Mouse (Mus musculus) neural tube, embryonic 11.5 days (tissue): Measurements from ENCODE around the gene Wbp4. TPM values are rescaled to one million over a fixed set of nuclear protein-coding genes. Genes with fewer than 3 reads are reported as not detected.

ENCODE experiments used
- ATAC-seq: fragments of 200-750 bp; cut with Nextera tagmentation; 2 replicates; pipeline ENCODE4 v1.8.0; 2017; ENCODE audit warnings: moderate number of reproducible peaks, mild to moderate bottlenecking, moderate TSS enrichment, moderate library complexity; ENCODE audit not compliant: insufficient read depth, low FRiP score, low TSS enrichment
- DNase-seq: peaks from one replicate; pipeline ENCODE4 v3.0.0-alpha.2; 2015; ENCODE audit warnings: low spot score
- H3K27ac ChIP-seq: fragments of 300-500 bp; sonication (generic); 2 replicates; pipeline ENCODE4 v1.5.1; 2014; ENCODE audit warnings: low read depth, mild to moderate bottlenecking, low read length
- H3K27me3 ChIP-seq: fragments of 300-500 bp; sonication (generic); 2 replicates; pipeline ENCODE4 v1.6.1; 2014; ENCODE audit warnings: mild to moderate bottlenecking, low read length, mixed read lengths; ENCODE audit not compliant: control insufficient read depth, insufficient read depth
- H3K36me3 ChIP-seq: fragments of 300-500 bp; sonication (generic); 2 replicates; pipeline ENCODE4 v1.6.1; 2014; ENCODE audit warnings: mild to moderate bottlenecking, low read length, moderate library complexity, mixed read lengths; ENCODE audit not compliant: control insufficient read depth, insufficient read depth
- H3K4me1 ChIP-seq: fragments of 300-500 bp; sonication (generic); 2 replicates; pipeline ENCODE4 v1.6.1; 2014; ENCODE audit warnings: low read length, mixed read lengths; ENCODE audit not compliant: control insufficient read depth, insufficient read depth
- H3K4me2 ChIP-seq: fragments of 300-500 bp; sonication (generic); 2 replicates; pipeline ENCODE4 v1.6.1; 2014; ENCODE audit warnings: low read depth, mild to moderate bottlenecking, moderate library complexity
- H3K4me3 ChIP-seq: fragments of 300-500 bp; sonication (generic); 2 replicates; pipeline ENCODE4 v1.5.1; 2014; ENCODE audit warnings: low read depth, low read length
- H3K9ac ChIP-seq: fragments of 300-500 bp; sonication (generic); 2 replicates; pipeline ENCODE4 v1.6.1; 2014; ENCODE audit warnings: mild to moderate bottlenecking, low read length
- H3K9me3 ChIP-seq: fragments of 300-500 bp; sonication (generic); 2 replicates; pipeline ENCODE4 v1.6.1; 2016; ENCODE audit warnings: low read length; ENCODE audit not compliant: control insufficient read depth
- WGBS: fragments of 180-500 bp; shearing (Covaris S2); extraction: QIAGEN DNeasy Blood & Tissue Kit; methylation state at CpG from one replicate; pipeline ENCODE4 v1.1.7; 2014; 5-methylcytosine and 5-hydroxymethylcytosine counted together
- polyA plus RNA-seq: library from polyadenylated mRNA; unstranded; fragments of >200 nt; fragmentation: Nextera tagmentation; extraction: Ambion mirVana; gene quantifications from 2 replicates; pipeline ENCODE4 v1.2.1, GENCODE M21; 2014

Wbp4 gene
- polyA plus RNA-seq, 1 experiment from 2014 or later = 57.8 TPM

- Histone ChIP-seq H3K4me1 (no peaks in the 10 kb centered on the region), H3K4me3 (no peak overlapping the region), H3K27me3 (no peaks in the 10 kb centered on the region), H3K9ac (no peak overlapping the region), H3K36me3 (no peaks in the 10 kb centered on the region), H3K9me3 (no peaks in the 10 kb centered on the region), H3K27ac (no peak overlapping the region), H3K4me2 (no peak overlapping the region)
- ATAC-seq (no peak), DNase-seq (no peak)
- WGBS = 76% methylated on average over 6 of the region's 6 CpGs
Measured at GRCm38 (mm10) chr14:79494349-79494748, 13.0 kb upstream of the Wbp4 start.

- no peaks in the 10 kb centered on the region for H3K27me3 ChIP-seq
- no peak overlapping the region for H3K9ac ChIP-seq
- DNase-seq (no peak), ATAC-seq (no peak)
- no peaks in the 10 kb centered on the region for H3K9me3 ChIP-seq
- 82% methylated on average over 3 of the region's 3 CpGs for WGBS
- H3K4me3 ChIP-seq = no peak overlapping the region
- H3K4me1 ChIP-seq = peaks cover 4% of the 10 kb centered on the region; the same call in 1 of the 2 replicates
- no peaks in the 10 kb centered on the region for H3K36me3 ChIP-seq
- H3K27ac ChIP-seq = no peak overlapping the region
- no peak overlapping the region for H3K4me2 ChIP-seq
Measured at GRCm38 (mm10) chr14:79490246-79490645, 8.9 kb upstream of the Wbp4 start.

- Histone ChIP-seq H3K4me2 (no peak overlapping the region), H3K9ac (no peak overlapping the region), H3K36me3 (no peaks in the 10 kb centered on the region), H3K4me1 (peaks cover 4% of the 10 kb centered on the region; the same call in 1 of the 2 replicates), H3K9me3 (no peaks in the 10 kb centered on the region), H3K27ac (no peak overlapping the region), H3K27me3 (no peaks in the 10 kb centered on the region), H3K4me3 (no peak overlapping the region)
- ATAC-seq (no peak), DNase-seq (no peak)
- 80% methylated on average over 12 of the region's 12 CpGs for WGBS
Measured at GRCm38 (mm10) chr14:79489150-79489549, 7.8 kb upstream of the Wbp4 start.

- no peak overlapping the region for H3K4me2 ChIP-seq
- no peak for ATAC-seq
- WGBS = 41% methylated on average over 9 of the region's 9 CpGs
Measured at GRCm38 (mm10) chr14:79488531-79488930, 7.2 kb upstream of the Wbp4 start.

GRCm38 (mm10) chr14:79486993-79487731, 5.8 kb upstream of the Wbp4 start:
- H3K9ac ChIP-seq = peak overlapping the region; percentile 19; the same call in 1 of the 2 replicates
- no peaks in the 10 kb centered on the region for H3K27me3 ChIP-seq
- DNase-seq (peak; percentile 31), ATAC-seq (no peak)
- H3K9me3 ChIP-seq = no peaks in the 10 kb centered on the region
- peaks cover 13% of the 10 kb centered on the region; the same call in 1 of the 2 replicates for H3K4me1 ChIP-seq
- peak overlapping the region; percentile 38 for H3K4me2 ChIP-seq
- no peaks in the 10 kb centered on the region for H3K36me3 ChIP-seq
- H3K27ac ChIP-seq = no peak overlapping the region
- 10% methylated on average over 19 of the region's 19 CpGs for WGBS
- peak overlapping the region; percentile 22; the same call in 1 of the 2 replicates for H3K4me3 ChIP-seq

More at GRCm38 (mm10) chr14:79488531-79488930, 7.2 kb upstream of the Wbp4 start:
- Histone ChIP-seq H3K27ac (no peak overlapping the region), H3K27me3 (no peaks in the 10 kb centered on the region), H3K9ac (no peak overlapping the region), H3K4me1 (peaks cover 4% of the 10 kb centered on the region; the same call in 1 of the 2 replicates), H3K36me3 (no peaks in the 10 kb centered on the region), H3K4me3 (no peak overlapping the region), H3K9me3 (no peaks in the 10 kb centered on the region)
- no peak for DNase-seq

- DNase-seq = no peak
- no peak for ATAC-seq
Measured at GRCm38 (mm10) chr14:79486617-79486992, 5.3 kb upstream of the Wbp4 start.

GRCm38 (mm10) chr14:79483611-79484120, 2.3 kb upstream of the Wbp4 start:
- Histone ChIP-seq H3K9me3 (no peaks in the 10 kb centered on the region), H3K27ac (no peak overlapping the region), H3K4me1 (peaks cover 17% of the 10 kb centered on the region), H3K9ac (no peak overlapping the region), H3K36me3 (no peaks in the 10 kb centered on the region), H3K4me3 (no peak overlapping the region), H3K27me3 (no peaks in the 10 kb centered on the region), H3K4me2 (0 out of 2 replicates have a peak overlapping the region, but pooled peaks have one; percentile 65)
- no peak for DNase-seq
- WGBS = 72% methylated on average over 8 of the region's 8 CpGs
- no peak for ATAC-seq

More at GRCm38 (mm10) chr14:79486617-79486992, 5.3 kb upstream of the Wbp4 start:
- 19% methylated on average over 8 of the region's 8 CpGs for WGBS
- H3K27ac ChIP-seq = no peak overlapping the region
- peak overlapping the region; percentile 38 for H3K4me2 ChIP-seq
- no peaks in the 10 kb centered on the region for H3K36me3 ChIP-seq
- H3K9me3 ChIP-seq = no peaks in the 10 kb centered on the region
- no peak overlapping the region for H3K4me3 ChIP-seq
- H3K27me3 ChIP-seq = no peaks in the 10 kb centered on the region
- H3K9ac ChIP-seq = no peak overlapping the region
- peaks cover 13% of the 10 kb centered on the region; the same call in 1 of the 2 replicates for H3K4me1 ChIP-seq

GRCm38 (mm10) chr14:79482747-79483355, 1.5 kb upstream of the Wbp4 start:
- ATAC-seq (no peak), DNase-seq (no peak)
- Histone ChIP-seq H3K4me2 (peak overlapping the region; percentile 65), H3K27me3 (no peaks in the 10 kb centered on the region), H3K9me3 (no peaks in the 10 kb centered on the region), H3K9ac (peak overlapping the region; percentile 69), H3K4me3 (peak overlapping the region; percentile 77), H3K27ac (no peak overlapping the region; the same call in 1 of the 2 replicates), H3K36me3 (no peaks in the 10 kb centered on the region), H3K4me1 (peaks cover 17% of the 10 kb centered on the region)
- WGBS = 22% methylated on average over 15 of the region's 15 CpGs
